Comparison of ENCODE assay signal across 8 mouse cellular contexts in the genomic region with DNA sequence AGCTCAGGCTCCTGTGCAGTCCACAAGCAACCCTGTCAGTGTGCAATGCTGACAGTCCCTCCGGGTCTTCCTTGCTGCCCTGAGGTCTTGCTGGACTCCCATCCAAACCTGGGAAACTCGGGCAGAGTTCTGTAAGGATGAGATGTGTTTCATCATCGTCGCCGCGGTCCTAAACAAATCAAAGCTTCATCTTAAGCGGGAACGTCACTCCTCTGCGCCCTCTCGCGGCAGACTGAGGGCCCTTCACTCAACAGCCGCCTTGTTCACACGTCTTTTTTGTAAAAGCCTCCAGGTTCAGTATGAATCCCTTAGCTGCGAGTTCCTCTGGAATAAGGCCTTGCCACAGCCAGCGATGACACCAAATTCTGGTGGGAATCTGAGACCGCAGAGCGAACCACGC. TPM values are rescaled to one million over a fixed set of nuclear protein-coding genes. Genes with fewer than 3 reads are reported as not detected.
A peak's percentile ranks its signal among the peaks of the same experiment; 100 is the strongest.
DNase-seq lines count a peak whose midpoint lies in the region; ATAC-seq lines count a peak whose summit lies in the region.

No protein-coding gene starts in this region.

- H3K36me3 ChIP-seq in hindbrain, embryonic 14.5 days (replicated peaks; ENCODE audit: control insufficient read depth, insufficient read depth): no peaks in the 10 kb centered on the region

- H3K9me3 ChIP-seq in hindbrain, embryonic 14.5 days (ENCODE audit: control insufficient read depth, low read length): no peaks in the 10 kb centered on the region

- H3K27me3 ChIP-seq in hindbrain, embryonic 14.5 days (ENCODE audit: control insufficient read depth, insufficient read depth, low read length): no peaks in the 10 kb centered on the region

- peak overlapping the region; percentile 58 for H3K4me2 ChIP-seq in hindbrain, embryonic 14.5 days (replicated peaks)

- peak overlapping the region; percentile 56 for H3K9ac ChIP-seq in hindbrain, embryonic 14.5 days

- 0 out of 2 replicates have a peak overlapping the region, but pooled peaks have one; percentile 26 for H3K27ac ChIP-seq in hindbrain, embryonic 14.5 days

- H3K4me3 ChIP-seq in hindbrain, embryonic 14.5 days (replicated peaks; ENCODE audit: low read length): peak overlapping the region; percentile 23

- 6% methylated on average over 18 of the region's 18 CpGs for WGBS in hindbrain, embryonic 14.5 days

- H3K4me1 ChIP-seq in hindbrain, embryonic 14.5 days (replicated peaks; ENCODE audit: control insufficient read depth, insufficient read depth, low read length): no peaks in the 10 kb centered on the region

- ATAC-seq in hindbrain, embryonic 14.5 days (ENCODE audit: low FRiP score): peak; percentile 40; the same call in 1 of the 2 replicates

- peak; percentile 73 for DNase-seq in Muller cell, postnatal 12 days (ENCODE audit: inconsistent ontology term)
- DNase-seq in cerebellum, adult 9-11 months: peak; percentile 75
- DNase-seq in frontal cortex, postnatal 10 days (ENCODE audit: low spot score in 2 of 2): peak; percentile 35 to 68
- DNase-seq in hindbrain, embryonic 14.5 days (ENCODE audit: low spot score): peak; percentile 90
- DNase-seq in layer of hippocampus, postnatal 25 days (ENCODE audit: extremely low spot score in 1 of 2, low spot score in 1 of 2): peak; percentile 51 to 81
- peak; percentile 84 for DNase-seq in lung, postnatal 36 days
- DNase-seq in retina, postnatal 7 days (ENCODE audit: low read depth, low spot score): peak; percentile 72
- peak; percentile 61 to 74 for DNase-seq in urinary bladder, postnatal 36 days (ENCODE audit: low spot score in 2 of 2)

RNA-seq across cellular contexts. Expression of a gene that starts 0.8 kb away (rescaled TPM):
- polyA plus RNA-seq in hindbrain, embryonic 14.5 days (2014; fragmentation: Nextera tagmentation; extraction: Ambion mirVana): 2.6 and 3.0 TPM in 2 replicates
- total RNA-seq in layer of hippocampus, postnatal 25 days (2021): under 1 TPM; 0.75 to 0.84 TPM

RNA-seq across cellular contexts. Expression of a gene that starts 5.8 kb away (rescaled TPM):
- not detected in 2 replicates for polyA plus RNA-seq in hindbrain, embryonic 14.5 days (2014; fragmentation: Nextera tagmentation; extraction: Ambion mirVana)
- total RNA-seq in layer of hippocampus, postnatal 25 days (2021): not detected

RNA-seq across cellular contexts. Expression of a gene that starts 36.0 kb away (rescaled TPM):
- 290 and 308 TPM in 2 replicates for polyA plus RNA-seq in hindbrain, embryonic 14.5 days (2014; fragmentation: Nextera tagmentation; extraction: Ambion mirVana)
- 100 to 1,000 TPM; 162 to 172 TPM for total RNA-seq in layer of hippocampus, postnatal 25 days (2021)

RNA-seq across cellular contexts. Expression of a gene that starts 37.5 kb away (rescaled TPM):
- polyA plus RNA-seq in hindbrain, embryonic 14.5 days (2014; fragmentation: Nextera tagmentation; extraction: Ambion mirVana): 3.7 and 5.0 TPM in 2 replicates
- total RNA-seq in layer of hippocampus, postnatal 25 days (2021): 1 to 10 TPM; 1.8 to 1.9 TPM

Comparison
In these comparisons a context has a peak if more than half of its experiments do, and no peak if none do; other contexts are left out.
1. Peak in every context shown above with its lines: DNase-seq, ATAC-seq, H3K4me3 ChIP-seq and H3K27ac ChIP-seq.